Mouse (Mus musculus) kidney, postnatal 4 days (tissue): ENCODE results near the gene Gmeb2.

ENCODE experiments used
- DNase-seq, 2 experiments: peaks; one replicate each; pipeline ENCODE4 v3.0.0; 2021; ENCODE audit warnings: mixed read lengths in 2 of 2

Gene Gmeb2

GRCm38 (mm10) chr2:181224994-181225393 lies 62.8 kb downstream of the Gmeb2 start:
- no peak for DNase-seq

- DNase-seq, result peak; percentile 36 to 45
These were observed 67.5 kb downstream of the Gmeb2 start for GRCm38 (mm10) chr2:181220361-181220760.

GRCm38 (mm10) chr2:181219538-181220216 lies 68.2 kb downstream of the Gmeb2 start, which contains the start of gene Fndc11:
Gene Fndc11, plus strand, starts transcription at chr2:181220013.
- peak; percentile 80 to 88 for DNase-seq

- DNase-seq, result peak in 1 of 2 experiments; percentile 14
These were observed 68.9 kb downstream of the Gmeb2 start for GRCm38 (mm10) chr2:181218881-181219485.

GRCm38 (mm10) chr2:181216037-181216436 lies 71.8 kb downstream of the Gmeb2 start:
- no peak for DNase-seq

- DNase-seq, result peak; percentile 45 to 57
These were observed 74.8 kb downstream of the Gmeb2 start, which contains the start of gene Srms for GRCm38 (mm10) chr2:181213021-181213445. Gene Srms, minus strand, starts transcription at chr2:181213185.

- DNase-seq, result peak in 1 of 2 experiments; percentile 29
These were observed 75.3 kb downstream of the Gmeb2 start for GRCm38 (mm10) chr2:181212389-181213020.

- no peak for DNase-seq
These were observed 81.7 kb downstream of the Gmeb2 start for GRCm38 (mm10) chr2:181206118-181206517.

GRCm38 (mm10) chr2:181205678-181206077 lies 82.2 kb downstream of the Gmeb2 start:
- DNase-seq, result no peak

GRCm38 (mm10) chr2:181202886-181203285 lies 84.9 kb downstream of the Gmeb2 start:
- no peak for DNase-seq

- no peak for DNase-seq
These were observed 85.4 kb downstream of the Gmeb2 start, which contains the start of gene Ptk6 for GRCm38 (mm10) chr2:181202422-181202821. Gene Ptk6, minus strand, starts transcription at chr2:181202789.

GRCm38 (mm10) chr2:181201606-181202005 lies 86.2 kb downstream of the Gmeb2 start:
- no peak for DNase-seq
